Mouse (Mus musculus) CH12.LX (cell line): ENCODE data around the gene Ucma.

Source experiments
- EP300 ChIP-seq: IDR thresholded peaks from 2 replicates; pipeline ENCODE4 v1.6.1; 2011; ENCODE audit warnings: low read length, improper control_type of control experiment
- RCOR1 ChIP-seq: conservative IDR thresholded peaks from 2 replicates; pipeline ENCODE4 v1.6.1; 2012; ENCODE audit warnings: low read depth, mild to moderate bottlenecking, inconsistent platforms, low read length, improper control_type of control experiment

GRCm38 (mm10) chr2:4927391-4927790 is 48.5 kb upstream of the Ucma start:
- TF ChIP-seq EP300 (no peak), RCOR1 (no peak)
